Mouse (Mus musculus): ENCODE data around the gene F2. TPM values are rescaled to one million over a fixed set of nuclear protein-coding genes. Genes with fewer than 3 reads are reported as not detected.

The F2 gene
- total RNA-seq, 2 experiments from 2014 or later: 0.50 TPM; not detected in 1

DNA sequence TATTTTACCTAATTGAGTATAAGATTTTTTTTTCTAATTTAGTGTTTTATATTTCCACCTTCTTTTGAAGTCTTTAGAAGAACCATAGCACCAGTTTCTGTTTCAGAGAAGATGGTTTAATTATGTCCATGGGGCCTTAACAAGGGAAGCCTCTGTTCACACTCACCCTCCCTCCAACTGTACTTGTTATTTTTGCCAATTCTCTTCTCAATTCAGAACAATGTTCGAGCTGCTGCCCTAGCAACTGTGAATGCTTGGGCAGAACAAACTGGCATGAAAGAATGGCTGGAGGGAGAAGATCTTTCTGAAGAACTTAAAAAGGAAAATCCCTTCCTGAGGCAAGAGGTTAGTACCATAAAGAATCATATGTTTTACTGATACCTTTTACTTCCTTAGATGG, 55.3 kb downstream of the F2 start:
- DNase-seq (ENCODE audit: low spot score in 2 of 2): no peak

Other genes starting within 250 kb of the F2 start
- gene 1110051M20Rik, start 191.7 kb downstream of the F2 start, total RNA-seq (2021): 10 to 100 TPM; 15.0 to 16.4 TPM
- gene Lrp4, start 178.9 kb downstream of the F2 start, total RNA-seq (2021): 1 to 10 TPM; 4.8 TPM
- gene Ckap5, start 109.7 kb downstream of the F2 start, total RNA-seq (2021): 10 to 100 TPM; 32.6 to 35.1 TPM
- gene Zfp408, start 13.4 kb upstream of the F2 start, total RNA-seq (2021): 10 to 100 TPM; 10.4 to 13.2 TPM
- gene Arhgap1, start 13.4 kb upstream of the F2 start, total RNA-seq (2021): 10 to 100 TPM; 53.3 to 58.3 TPM
- gene Atg13, start 74.2 kb upstream of the F2 start, total RNA-seq (2021): 10 to 100 TPM; 33.5 to 64.5 TPM
- 1 to 10 TPM; 6.3 to 8.6 TPM for gene Harbi1, start 74.4 kb upstream of the F2 start, total RNA-seq (2021)
- gene Ambra1, start 93.7 kb upstream of the F2 start, total RNA-seq (2021): 10 to 100 TPM; 32.1 to 34.2 TPM

Data from adrenal gland, adult 18-20 months (tissue).